Mouse (Mus musculus) heart, adult 18-20 months (tissue): ENCODE measurements around the gene Csmd2. TPM values are rescaled to one million over a fixed set of nuclear protein-coding genes. Genes with fewer than 3 reads are reported as not detected.

ENCODE experiments used
- DNase-seq, 2 experiments: peaks; one replicate each; pipeline ENCODE4 v3.0.0; 2021 to 2022; ENCODE audit warnings: mixed read lengths in 1 of 2
- total RNA-seq, 2 experiments: library from RNA; stranded (reverse); gene quantifications; 2 replicates each; pipeline ENCODE4 v1.2.3; 2021

Csmd2 gene
- total RNA-seq, 2 experiments from 2014 or later, result not detected

GRCm38 (mm10) chr4:128414741-128415140, 427.1 kb downstream of the Csmd2 start:
- DNase-seq, result no peak

- DNase-seq, result no peak
Measured at GRCm38 (mm10) chr4:128419988-128420617, 432.4 kb downstream of the Csmd2 start.

GRCm38 (mm10) chr4:128422486-128422885, 434.8 kb downstream of the Csmd2 start:
- no peak for DNase-seq

GRCm38 (mm10) chr4:128425339-128425738, 437.7 kb downstream of the Csmd2 start:
- no peak for DNase-seq

- DNase-seq, result peak in 1 of 2 experiments; percentile 5
Measured at GRCm38 (mm10) chr4:128427261-128428030, 439.8 kb downstream of the Csmd2 start.

GRCm38 (mm10) chr4:128428303-128429107, 440.8 kb downstream of the Csmd2 start:
- peak; percentile 29 to 41 for DNase-seq

GRCm38 (mm10) chr4:128429591-128429990, 441.9 kb downstream of the Csmd2 start:
- DNase-seq, result peak; percentile 8 to 27

GRCm38 (mm10) chr4:128440550-128440949, 452.9 kb downstream of the Csmd2 start:
- DNase-seq, result no peak

GRCm38 (mm10) chr4:128441228-128441627, 453.6 kb downstream of the Csmd2 start:
- no peak for DNase-seq

GRCm38 (mm10) chr4:128442791-128443190, 455.1 kb downstream of the Csmd2 start:
- no peak for DNase-seq

- no peak for DNase-seq
Measured at GRCm38 (mm10) chr4:128445514-128446260, 458.0 kb downstream of the Csmd2 start.

- no peak for DNase-seq
Measured at GRCm38 (mm10) chr4:128448831-128449431, 461.3 kb downstream of the Csmd2 start.

- no peak for DNase-seq
Measured at GRCm38 (mm10) chr4:128450137-128450536, 462.5 kb downstream of the Csmd2 start.

- no peak for DNase-seq
Measured at GRCm38 (mm10) chr4:128450974-128451373, 463.3 kb downstream of the Csmd2 start.

GRCm38 (mm10) chr4:128451383-128451794, 463.7 kb downstream of the Csmd2 start:
- DNase-seq, result no peak

GRCm38 (mm10) chr4:128466708-128467107, 479.1 kb downstream of the Csmd2 start:
- DNase-seq, result no peak

- DNase-seq, result no peak
Measured at GRCm38 (mm10) chr4:128468040-128468439, 480.4 kb downstream of the Csmd2 start.

GRCm38 (mm10) chr4:128476249-128476648, 488.6 kb downstream of the Csmd2 start:
- DNase-seq, result no peak

GRCm38 (mm10) chr4:128483891-128484290, 496.2 kb downstream of the Csmd2 start:
- no peak for DNase-seq

- no peak for DNase-seq
Measured at GRCm38 (mm10) chr4:128484679-128485078, 497.0 kb downstream of the Csmd2 start.

- no peak for DNase-seq
Measured at GRCm38 (mm10) chr4:128489521-128490100, 502.0 kb downstream of the Csmd2 start.
